14 mouse cellular contexts compared by ENCODE assay signal in genomic region chr17:72996539-72996938, GRCm38 (mm10).
DNase-seq lines count a peak whose midpoint lies in the region; ATAC-seq lines count a peak whose summit lies in the region.
"Had no signal": no experiment of that assay in that cellular context is flagged by ENCODE, and none has a peak within 500 bp of the region (broad histone marks: within the 10 kb centered on the region; RNA-seq: fewer than 3 reads in every experiment).

No protein-coding gene starts in this region.

- H3K27ac ChIP-seq in heart, embryonic 12.5 days (ENCODE audit: poor library complexity, severe bottlenecking), result peak overlapping the region; percentile 93
- H3K27ac ChIP-seq in neural tube, embryonic 11.5 days (ENCODE audit: low read depth, low read length), result 0 out of 2 replicates have a peak overlapping the region, but pooled peaks have one; percentile 20
- H3K27ac ChIP-seq in neural tube, embryonic 15.5 days (replicated peaks), result no peak overlapping the region
- H3K27ac ChIP-seq in midbrain, embryonic 14.5 days (replicated peaks; ENCODE audit: low read depth, low read length), result no peak overlapping the region
- H3K27ac ChIP-seq in forebrain, embryonic 16.5 days (ENCODE audit: low read length), result no peak overlapping the region
- H3K27ac ChIP-seq: hindbrain, embryonic 15.5 days had no signal

- 0 out of 2 replicates have a peak overlapping the region, but pooled peaks have one; percentile 9 for H3K9ac ChIP-seq in heart, embryonic 12.5 days
- no peak overlapping the region for H3K9ac ChIP-seq in neural tube, embryonic 11.5 days (ENCODE audit: low read length)
- H3K9ac ChIP-seq in neural tube, embryonic 15.5 days (replicated peaks), result no peak overlapping the region
- no peak overlapping the region for H3K9ac ChIP-seq in midbrain, embryonic 14.5 days (replicated peaks; ENCODE audit: low read length)
- no peak overlapping the region for H3K9ac ChIP-seq in forebrain, embryonic 16.5 days (replicated peaks; ENCODE audit: low read depth, low read length)
- H3K9ac ChIP-seq: hindbrain, embryonic 15.5 days; lung, embryonic 14.5 days had no signal

- 68% methylated on average over 7 of the region's 7 CpGs for WGBS in heart, embryonic 12.5 days
- WGBS in neural tube, embryonic 11.5 days, result 61% methylated on average over 7 of the region's 7 CpGs
- WGBS in neural tube, embryonic 15.5 days, result 65% methylated on average over 7 of the region's 7 CpGs
- WGBS in midbrain, embryonic 14.5 days, result 84% methylated on average over 7 of the region's 7 CpGs
- 84% methylated on average over 7 of the region's 7 CpGs for WGBS in forebrain, embryonic 16.5 days

- ATAC-seq in heart, embryonic 12.5 days (ENCODE audit: insufficient number of reproducible peaks, low FRiP score), result no peak
- ATAC-seq in neural tube, embryonic 11.5 days (ENCODE audit: insufficient read depth, low FRiP score, low TSS enrichment), result no peak
- no peak for ATAC-seq in neural tube, embryonic 15.5 days (ENCODE audit: low FRiP score)
- ATAC-seq in megakaryocyte, adult 5-6 weeks (ENCODE audit: poor library complexity, severe bottlenecking), result peak; percentile 64
- no peak for ATAC-seq in midbrain, embryonic 14.5 days (ENCODE audit: low FRiP score, low TSS enrichment)
- ATAC-seq in forebrain, embryonic 16.5 days, result no peak

- H3K36me3 ChIP-seq in heart, embryonic 12.5 days, result no peaks in the 10 kb centered on the region
- H3K36me3 ChIP-seq in neural tube, embryonic 11.5 days (ENCODE audit: control insufficient read depth, insufficient read depth, low read length), result no peaks in the 10 kb centered on the region
- no peaks in the 10 kb centered on the region for H3K36me3 ChIP-seq in neural tube, embryonic 15.5 days
- H3K36me3 ChIP-seq in midbrain, embryonic 14.5 days (ENCODE audit: control insufficient read depth, insufficient read depth, low read length), result no peaks in the 10 kb centered on the region
- H3K36me3 ChIP-seq in forebrain, embryonic 16.5 days (ENCODE audit: control insufficient read depth, insufficient read depth), result no peaks in the 10 kb centered on the region
- H3K36me3 ChIP-seq: hindbrain, embryonic 15.5 days; limb, embryonic 13.5 days had no signal

- H3K9me3 ChIP-seq in heart, embryonic 12.5 days (replicated peaks), result no peaks in the 10 kb centered on the region
- no peaks in the 10 kb centered on the region for H3K9me3 ChIP-seq in neural tube, embryonic 11.5 days (ENCODE audit: control insufficient read depth, low read length)
- no peaks in the 10 kb centered on the region for H3K9me3 ChIP-seq in neural tube, embryonic 15.5 days (replicated peaks)
- no peaks in the 10 kb centered on the region for H3K9me3 ChIP-seq in midbrain, embryonic 14.5 days (ENCODE audit: control insufficient read depth, low read length)
- no peaks in the 10 kb centered on the region for H3K9me3 ChIP-seq in forebrain, embryonic 16.5 days (ENCODE audit: control insufficient read depth, low read length)
- H3K9me3 ChIP-seq: hindbrain, embryonic 15.5 days; limb, embryonic 13.5 days had no signal

- no peak overlapping the region for H3K4me3 ChIP-seq in heart, embryonic 12.5 days
- no peak overlapping the region for H3K4me3 ChIP-seq in neural tube, embryonic 11.5 days (ENCODE audit: low read depth, low read length)
- no peak overlapping the region for H3K4me3 ChIP-seq in neural tube, embryonic 15.5 days (replicated peaks)
- no peak overlapping the region for H3K4me3 ChIP-seq in midbrain, embryonic 14.5 days (replicated peaks; ENCODE audit: low read depth, low read length)
- no peak overlapping the region for H3K4me3 ChIP-seq in forebrain, embryonic 16.5 days (replicated peaks; ENCODE audit: low read length)
- H3K4me3 ChIP-seq: hindbrain, embryonic 15.5 days; limb, embryonic 13.5 days; myocyte had no signal

- H3K27me3 ChIP-seq in heart, embryonic 12.5 days (replicated peaks), result no peaks in the 10 kb centered on the region
- no peaks in the 10 kb centered on the region for H3K27me3 ChIP-seq in neural tube, embryonic 11.5 days (ENCODE audit: control insufficient read depth, insufficient read depth, low read length)
- no peaks in the 10 kb centered on the region for H3K27me3 ChIP-seq in neural tube, embryonic 15.5 days (replicated peaks)
- H3K27me3 ChIP-seq in midbrain, embryonic 14.5 days (ENCODE audit: control insufficient read depth, insufficient read depth, low read length), result no peaks in the 10 kb centered on the region
- H3K27me3 ChIP-seq in forebrain, embryonic 16.5 days (replicated peaks; ENCODE audit: control insufficient read depth, insufficient read depth, low read length), result no peaks in the 10 kb centered on the region
- H3K27me3 ChIP-seq: hindbrain, embryonic 15.5 days; limb, embryonic 13.5 days had no signal

- H3K4me1 ChIP-seq in heart, embryonic 12.5 days (replicated peaks), result peaks cover 41% of the 10 kb centered on the region
- H3K4me1 ChIP-seq in neural tube, embryonic 11.5 days (ENCODE audit: control insufficient read depth, insufficient read depth, low read length), result peaks cover 13% of the 10 kb centered on the region
- peaks cover 13% of the 10 kb centered on the region for H3K4me1 ChIP-seq in neural tube, embryonic 15.5 days
- H3K4me1 ChIP-seq in midbrain, embryonic 14.5 days (ENCODE audit: control insufficient read depth, insufficient read depth, low read length), result no peaks in the 10 kb centered on the region; the same call in 1 of the 2 replicates
- 0 out of 2 replicates have a peak, but pooled peaks cover 4% of the 10 kb centered on the region for H3K4me1 ChIP-seq in forebrain, embryonic 16.5 days (replicated peaks; ENCODE audit: control insufficient read depth, insufficient read depth, low read length)

- DNase-seq in heart, adult 8-10 months (ENCODE audit: low spot score), result no peak
- no peak for DNase-seq in neural tube, embryonic 11.5 days (ENCODE audit: low spot score)
- peak; percentile 61 for DNase-seq in thymus, postnatal 25 days
- DNase-seq in midbrain, embryonic 14.5 days, result no peak
- DNase-seq: B cell, adult 2 months; cerebellum, adult 8-10 months; lung, embryonic 14.5 days had no signal

- H3K4me2 ChIP-seq in heart, embryonic 12.5 days, result no peak overlapping the region
- no peak overlapping the region for H3K4me2 ChIP-seq in neural tube, embryonic 11.5 days (ENCODE audit: low read depth)
- no peak overlapping the region for H3K4me2 ChIP-seq in neural tube, embryonic 15.5 days
- no peak overlapping the region for H3K4me2 ChIP-seq in midbrain, embryonic 14.5 days (ENCODE audit: low read length)
- no peak overlapping the region for H3K4me2 ChIP-seq in forebrain, embryonic 16.5 days (ENCODE audit: low read length)
- H3K4me2 ChIP-seq: hindbrain, embryonic 15.5 days; limb, embryonic 13.5 days; lung, embryonic 14.5 days had no signal

Comparison
In these comparisons a context has a peak if more than half of its experiments do, and no peak if none do; other contexts are left out.
1. H3K27ac ChIP-seq: peak in heart, embryonic 12.5 days (single experiment) and neural tube, embryonic 11.5 days (single experiment); none in neural tube, embryonic 15.5 days (single experiment), midbrain, embryonic 14.5 days (single experiment) and forebrain, embryonic 16.5 days (single experiment).